In genomic region chr5:96351963-96352362, GRCm38 (mm10) we compare ENCODE assay signal across 11 mouse cellular contexts. TPM values are rescaled to one million over a fixed set of nuclear protein-coding genes. Genes with fewer than 3 reads are reported as not detected.
A peak's percentile ranks its signal among the peaks of the same experiment; 100 is the strongest.
DNase-seq lines count a peak whose midpoint lies in the region; ATAC-seq and TF ChIP-seq lines count a peak whose summit lies in the region.
"Had no signal": no experiment of that assay in that cellular context is flagged by ENCODE, and none has a peak within 500 bp of the region (broad histone marks: within the 10 kb centered on the region; RNA-seq: fewer than 3 reads in every experiment).

No protein-coding gene starts in this region.

- H3K4me2 ChIP-seq in kidney, postnatal 0 days (ENCODE audit: low read length) = no peak overlapping the region
- H3K4me2 ChIP-seq: embryonic facial prominence, embryonic 12.5 days; limb, embryonic 13.5 days; midbrain, embryonic 12.5 days had no signal

- TF ChIP-seq CTCF in kidney, postnatal 0 days (IDR thresholded peaks at IDR 0.05; ENCODE audit: low read depth) = peak; percentile 56
- TF ChIP-seq CTCF in brain, embryonic 14.5 days (IDR thresholded peaks at IDR 0.05; ENCODE audit: borderline replicate concordance, extremely low read depth, insufficient read depth, insufficient read length) = peak; percentile 42; the same call in 1 of the 2 replicates

- no peak overlapping the region for H3K27ac ChIP-seq in kidney, postnatal 0 days
- H3K27ac ChIP-seq: embryonic facial prominence, embryonic 12.5 days; limb, embryonic 13.5 days; midbrain, embryonic 12.5 days had no signal

- no peaks in the 10 kb centered on the region for H3K4me1 ChIP-seq in kidney, postnatal 0 days (replicated peaks; ENCODE audit: insufficient read depth, low read length)
- H3K4me1 ChIP-seq: embryonic facial prominence, embryonic 12.5 days; limb, embryonic 13.5 days had no signal

- H3K27me3 ChIP-seq in kidney, postnatal 0 days (ENCODE audit: insufficient read depth, low read length) = no peaks in the 10 kb centered on the region
- H3K27me3 ChIP-seq: embryonic facial prominence, embryonic 12.5 days; limb, embryonic 13.5 days; midbrain, embryonic 12.5 days had no signal

- TF ChIP-seq POLR2A in brain, embryonic 14.5 days (IDR thresholded peaks at IDR 0.05; ENCODE audit: borderline replicate concordance, extremely low read depth, insufficient read depth, insufficient read length, poor library complexity, severe bottlenecking) = no peak

- H3K4me3 ChIP-seq in kidney, postnatal 0 days (replicated peaks; ENCODE audit: low read depth, low read length) = no peak overlapping the region
- H3K4me3 ChIP-seq: embryonic facial prominence, embryonic 12.5 days; limb, embryonic 13.5 days; midbrain, embryonic 12.5 days had no signal

- no peaks in the 10 kb centered on the region for H3K36me3 ChIP-seq in kidney, postnatal 0 days (ENCODE audit: insufficient read depth, low read length)
- H3K36me3 ChIP-seq: embryonic facial prominence, embryonic 12.5 days; limb, embryonic 13.5 days; midbrain, embryonic 12.5 days had no signal

- intact Hi-C loops in heart, postnatal 36 days (cut with DNase I) = no loop called here

- ATAC-seq in kidney, postnatal 0 days (replicated peaks; ENCODE audit: low FRiP score, low read depth) = no peak

- DNase-seq in adrenal gland, postnatal 14 days = peak; percentile 40
- no peak for DNase-seq in adrenal gland, adult 18-20 months (ENCODE audit: low spot score in 2 of 2)
- DNase-seq in kidney, postnatal 0 days (ENCODE audit: low spot score) = no peak
- DNase-seq in kidney, adult 11 months = no peak
- DNase-seq in 3T3-L1 (ENCODE audit: low read depth, low spot score) = peak; percentile 16
- DNase-seq in brain, embryonic 14.5 days (ENCODE audit: low read depth) = peak; percentile 11
- no peak for DNase-seq in spleen, postnatal 10 days (ENCODE audit: low spot score in 2 of 2)
- no peak for DNase-seq in heart, postnatal 36 days

- no peaks in the 10 kb centered on the region for H3K9me3 ChIP-seq in kidney, postnatal 0 days (replicated peaks; ENCODE audit: low read length)
- H3K9me3 ChIP-seq: embryonic facial prominence, embryonic 12.5 days; midbrain, embryonic 12.5 days had no signal

- H3K9ac ChIP-seq in kidney, postnatal 0 days (ENCODE audit: low read depth, low read length) = no peak overlapping the region
- H3K9ac ChIP-seq: embryonic facial prominence, embryonic 12.5 days; limb, embryonic 13.5 days; midbrain, embryonic 12.5 days had no signal

RNA-seq across cellular contexts. Expression of gene Fras1, which starts 21.8 kb away (rescaled TPM):
- 5.9 and 6.4 TPM in 2 replicates for total RNA-seq in adrenal gland, postnatal 14 days (2021)
- total RNA-seq in adrenal gland, adult 18-20 months (2021) = 1 to 10 TPM; 1.2 to 1.9 TPM
- polyA plus RNA-seq in kidney, postnatal 0 days (2015; fragmentation: Nextera tagmentation; extraction: Ambion mirVana) = 15.8 and 19.6 TPM in 2 replicates
- polyA plus RNA-seq in brain, embryonic 14.5 days (2012; rRNA removed) = 3.9 and 5.9 TPM in 2 replicates
- total RNA-seq in heart, postnatal 36 days (2021) = 1 to 10 TPM; 1.3 to 1.5 TPM

Comparison
In these comparisons a context has a peak if more than half of its experiments do, and no peak if none do; other contexts are left out.
1. DNase-seq: peak in adrenal gland, postnatal 14 days (single experiment), 3T3-L1 (single experiment) and brain, embryonic 14.5 days (single experiment); none in adrenal gland, adult 18-20 months (0 of 2), kidney, postnatal 0 days (single experiment), kidney, adult 11 months (single experiment), spleen, postnatal 10 days (0 of 2) and heart, postnatal 36 days (0 of 2).